Mouse (Mus musculus) testis, adult 10 weeks (tissue): ENCODE data around the gene Gm43720. TPM values are rescaled to one million over a fixed set of nuclear protein-coding genes. Genes with fewer than 3 reads are reported as not detected.

Experiments
- polyA plus RNA-seq: library from polyadenylated mRNA; stranded (reverse); fragments of 350-450 nt; fragmentation: Illumina TruSeq; extraction: RNeasy Lipid Tissue Mini Kit (QIAGEN cat#74804); gene quantifications from one replicate; pipeline ENCODE4 v1.2.3, GENCODE M21; 2014; ENCODE audit warnings: low read depth, low replicate concordance

The Gm43720 gene
- polyA plus RNA-seq, result 0.03 TPM

GRCm38 (mm10) chr5:138279585-138280424 lies at the start of gene Gm43720, which contains the start of the genes Gpc2 and Stag3:
Gene Gm43720, minus strand, starts transcription at chr5:138279958.
Gene Gpc2, minus strand, starts transcription at chr5:138280005.
Gene Stag3, plus strand, starts transcription at chr5:138280240.

GRCm38 (mm10) chr5:138272409-138272923 lies 7.3 kb downstream of the Gm43720 start, which contains the start of gene Gal3st4:
Gene Gal3st4, minus strand, starts transcription at chr5:138272840.

GRCm38 (mm10) chr5:138263260-138264206 lies 16.2 kb downstream of the Gm43720 start, which contains the start of gene BC037034:
Gene BC037034, minus strand, starts transcription at chr5:138264033.

GRCm38 (mm10) chr5:138255353-138256093 lies 24.2 kb downstream of the Gm43720 start, which contains the start of gene Lamtor4:
Gene Lamtor4, plus strand, starts transcription at chr5:138255482.

GRCm38 (mm10) chr5:138225700-138226099 lies 54.1 kb downstream of the Gm43720 start, which contains the start of gene Nxpe5:
Gene Nxpe5, plus strand, starts transcription at chr5:138225898.

Other genes starting within 250 kb of the Gm43720 start
- 5.5 TPM for gene Smok3c, start 226.8 kb downstream of the Gm43720 start, polyA plus RNA-seq
- 16.2 TPM for gene Zkscan1, start 194.9 kb downstream of the Gm43720 start, polyA plus RNA-seq
- gene Zscan21, start 163.1 kb downstream of the Gm43720 start, polyA plus RNA-seq, result 109 TPM
- gene Zfp113, start 124.2 kb downstream of the Gm43720 start, polyA plus RNA-seq, result 6.7 TPM
- 89.9 TPM for gene Cops6, start 118.9 kb downstream of the Gm43720 start, polyA plus RNA-seq
- gene Ap4m1, start 108.0 kb downstream of the Gm43720 start, polyA plus RNA-seq, result 10.5 TPM
- 62.1 TPM for gene Mcm7, start 107.5 kb downstream of the Gm43720 start, polyA plus RNA-seq
- 14.1 TPM for gene Taf6, start 92.5 kb downstream of the Gm43720 start, polyA plus RNA-seq
- 2.8 TPM for gene Cnpy4, start 92.5 kb downstream of the Gm43720 start, polyA plus RNA-seq
- gene Mblac1, start 85.6 kb downstream of the Gm43720 start, polyA plus RNA-seq, result 0.32 TPM
- gene Nxpe5, start 54.1 kb downstream of the Gm43720 start, polyA plus RNA-seq, result 0.14 TPM
- gene Lamtor4, start 24.5 kb downstream of the Gm43720 start, polyA plus RNA-seq, result 0.27 TPM
- gene BC037034, start 15.9 kb downstream of the Gm43720 start, polyA plus RNA-seq, result 3.5 TPM
- gene Gal3st4, start 7.1 kb downstream of the Gm43720 start, polyA plus RNA-seq, result not detected
- gene Gpc2, start within 50 bp of the Gm43720 start, polyA plus RNA-seq, result 3.1 TPM
- 511 TPM for gene Stag3, start 282 bp upstream of the Gm43720 start, polyA plus RNA-seq
- not detected for gene Pvrig, start 62.0 kb upstream of the Gm43720 start, polyA plus RNA-seq
- 8.2 TPM for gene Zfp157, start 161.5 kb upstream of the Gm43720 start, polyA plus RNA-seq